Comparison of ENCODE assay signal across 18 mouse cellular contexts in the genomic region with DNA sequence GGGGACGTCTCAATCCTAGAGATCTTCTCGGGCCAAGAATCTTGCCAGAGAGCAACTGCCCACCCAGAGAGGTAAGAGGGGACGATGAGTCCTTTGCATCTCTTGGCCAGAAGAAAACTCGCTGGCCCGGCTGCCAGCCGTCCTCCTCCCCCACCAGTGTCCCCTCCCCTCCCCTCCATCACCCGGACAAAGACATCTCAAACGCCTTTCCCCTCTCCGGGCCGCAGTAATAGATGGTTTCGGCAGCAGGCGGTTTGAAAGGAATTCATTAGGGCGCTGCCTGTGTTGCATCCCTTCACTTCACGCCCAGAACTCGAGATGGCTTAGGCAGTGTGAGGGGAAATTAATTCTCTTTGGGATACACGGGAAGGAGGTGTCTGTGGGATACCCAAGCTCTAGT. TPM values are rescaled to one million over a fixed set of nuclear protein-coding genes. Genes with fewer than 3 reads are reported as not detected.
DNase-seq lines count a peak whose midpoint lies in the region; ATAC-seq and TF ChIP-seq lines count a peak whose summit lies in the region.
"Had no signal": no experiment of that assay in that cellular context is flagged by ENCODE, and none has a peak within 500 bp of the region (broad histone marks: within the 10 kb centered on the region; RNA-seq: fewer than 3 reads in every experiment).

No protein-coding gene starts in this region.

- ATAC-seq in forebrain, embryonic 12.5 days (ENCODE audit: low FRiP score): no peak
- no peak for ATAC-seq in forebrain, embryonic 16.5 days
- no peak for ATAC-seq in hindbrain, postnatal 0 days
- ATAC-seq in neural tube, embryonic 13.5 days (ENCODE audit: low read depth): no peak
- no peak for ATAC-seq in megakaryocyte, adult 5-6 weeks (ENCODE audit: poor library complexity, severe bottlenecking)
- ATAC-seq: inflammation-experienced regulatory T-cells, adult 6 months had no signal

- no peak overlapping the region for H3K27ac ChIP-seq in forebrain, embryonic 12.5 days
- H3K27ac ChIP-seq in forebrain, embryonic 16.5 days (ENCODE audit: low read length): no peak overlapping the region
- H3K27ac ChIP-seq in embryonic facial prominence, embryonic 10.5 days (replicated peaks): no peak overlapping the region; the same call in 1 of the 2 replicates
- no peak overlapping the region for H3K27ac ChIP-seq in hindbrain, postnatal 0 days
- H3K27ac ChIP-seq in neural tube, embryonic 13.5 days (replicated peaks): peak overlapping the region; percentile 81
- H3K27ac ChIP-seq: heart, embryonic 15.5 days; kidney, postnatal 0 days; liver, embryonic 14.5 days had no signal

- H3K4me1 ChIP-seq in forebrain, embryonic 12.5 days: peaks cover 66% of the 10 kb centered on the region
- peaks cover 21% of the 10 kb centered on the region for H3K4me1 ChIP-seq in forebrain, embryonic 16.5 days (replicated peaks; ENCODE audit: control insufficient read depth, insufficient read depth, low read length)
- H3K4me1 ChIP-seq in embryonic facial prominence, embryonic 10.5 days: peaks cover 77% of the 10 kb centered on the region
- H3K4me1 ChIP-seq in hindbrain, postnatal 0 days (ENCODE audit: insufficient read depth, low read length): 0 out of 2 replicates have a peak, but pooled peaks cover 6% of the 10 kb centered on the region
- H3K4me1 ChIP-seq in neural tube, embryonic 13.5 days (replicated peaks): peaks cover 86% of the 10 kb centered on the region

- DNase-seq in embryonic facial prominence, embryonic 10.5 days (ENCODE audit: low spot score): peak; percentile 62
- DNase-seq in hindbrain, postnatal 0 days (ENCODE audit: low spot score): peak; percentile 34
- DNase-seq in testis, postnatal 14 days (ENCODE audit: low spot score): no peak
- DNase-seq in adrenal gland, postnatal 36 days: no peak
- DNase-seq: adrenal gland, adult 8-10 months; cerebellum, postnatal 36 days; heart, adult 11 months; right cerebral cortex, postnatal 4 days; thymus, postnatal 4 days had no signal

- peak overlapping the region; percentile 19; the same call in 1 of the 2 replicates for H3K4me2 ChIP-seq in forebrain, embryonic 12.5 days
- H3K4me2 ChIP-seq in forebrain, embryonic 16.5 days (ENCODE audit: low read length): no peak overlapping the region
- peak overlapping the region; percentile 57; the same call in 1 of the 2 replicates for H3K4me2 ChIP-seq in hindbrain, postnatal 0 days (ENCODE audit: low read depth, low read length)
- peak overlapping the region; percentile 80 for H3K4me2 ChIP-seq in neural tube, embryonic 13.5 days
- H3K4me2 ChIP-seq: heart, embryonic 15.5 days had no signal

- peaks cover 97% of the 10 kb centered on the region for H3K27me3 ChIP-seq in forebrain, embryonic 12.5 days
- H3K27me3 ChIP-seq in forebrain, embryonic 16.5 days (replicated peaks; ENCODE audit: control insufficient read depth, insufficient read depth, low read length): peaks cover 76% of the 10 kb centered on the region
- H3K27me3 ChIP-seq in embryonic facial prominence, embryonic 10.5 days (replicated peaks; ENCODE audit: low read depth, poor library complexity, severe bottlenecking): peaks cover 100% of the 10 kb centered on the region
- peaks cover 66% of the 10 kb centered on the region for H3K27me3 ChIP-seq in hindbrain, postnatal 0 days (ENCODE audit: insufficient read depth, low read length)
- H3K27me3 ChIP-seq in neural tube, embryonic 13.5 days: peaks cover 82% of the 10 kb centered on the region

- no peaks in the 10 kb centered on the region for H3K9me3 ChIP-seq in forebrain, embryonic 12.5 days
- no peaks in the 10 kb centered on the region for H3K9me3 ChIP-seq in forebrain, embryonic 16.5 days (ENCODE audit: control insufficient read depth, low read length)
- no peaks in the 10 kb centered on the region for H3K9me3 ChIP-seq in embryonic facial prominence, embryonic 10.5 days
- H3K9me3 ChIP-seq in hindbrain, postnatal 0 days (ENCODE audit: low read length): no peaks in the 10 kb centered on the region
- H3K9me3 ChIP-seq in neural tube, embryonic 13.5 days: no peaks in the 10 kb centered on the region
- H3K9me3 ChIP-seq: heart, embryonic 15.5 days had no signal

- TF ChIP-seq CTCF in hindbrain, postnatal 0 days (IDR thresholded peaks at IDR 0.05; ENCODE audit: low read depth): no peak

- no peaks in the 10 kb centered on the region for H3K36me3 ChIP-seq in forebrain, embryonic 12.5 days (replicated peaks)
- H3K36me3 ChIP-seq in forebrain, embryonic 16.5 days (ENCODE audit: control insufficient read depth, insufficient read depth): no peaks in the 10 kb centered on the region
- no peaks in the 10 kb centered on the region for H3K36me3 ChIP-seq in embryonic facial prominence, embryonic 10.5 days (replicated peaks)
- no peaks in the 10 kb centered on the region for H3K36me3 ChIP-seq in hindbrain, postnatal 0 days (ENCODE audit: insufficient read depth, low read length)
- no peaks in the 10 kb centered on the region for H3K36me3 ChIP-seq in neural tube, embryonic 13.5 days
- H3K36me3 ChIP-seq: heart, embryonic 15.5 days had no signal

- no peak overlapping the region for H3K9ac ChIP-seq in forebrain, embryonic 12.5 days
- no peak overlapping the region for H3K9ac ChIP-seq in forebrain, embryonic 16.5 days (replicated peaks; ENCODE audit: low read depth, low read length)
- H3K9ac ChIP-seq in hindbrain, postnatal 0 days (replicated peaks; ENCODE audit: low read length): no peak overlapping the region
- H3K9ac ChIP-seq in neural tube, embryonic 13.5 days: peak overlapping the region; percentile 73
- H3K9ac ChIP-seq: heart, embryonic 15.5 days; liver, embryonic 14.5 days had no signal

- H3K4me3 ChIP-seq in forebrain, embryonic 12.5 days (replicated peaks): no peak overlapping the region
- H3K4me3 ChIP-seq in forebrain, embryonic 16.5 days (replicated peaks; ENCODE audit: low read length): no peak overlapping the region
- peak overlapping the region; percentile 63 for H3K4me3 ChIP-seq in embryonic facial prominence, embryonic 10.5 days
- peak overlapping the region; percentile 43; the same call in 1 of the 2 replicates for H3K4me3 ChIP-seq in hindbrain, postnatal 0 days (ENCODE audit: low read length)
- peak overlapping the region; percentile 64 for H3K4me3 ChIP-seq in neural tube, embryonic 13.5 days
- H3K4me3 ChIP-seq: heart, embryonic 15.5 days had no signal

- 1% methylated on average over 16 of the region's 16 CpGs for WGBS in forebrain, embryonic 12.5 days
- 0% methylated on average over 16 of the region's 16 CpGs for WGBS in forebrain, embryonic 16.5 days
- under 1% methylated on average over 16 of the region's 16 CpGs for WGBS in embryonic facial prominence, embryonic 10.5 days
- 4% methylated on average over 16 of the region's 16 CpGs for WGBS in hindbrain, postnatal 0 days
- 1% methylated on average over 16 of the region's 16 CpGs for WGBS in neural tube, embryonic 13.5 days

RNA-seq across cellular contexts. Expression of a gene that starts 1.6 kb away (rescaled TPM):
- 26.9 and 28.0 TPM in 2 replicates for polyA plus RNA-seq in forebrain, embryonic 12.5 days (2016; fragmentation: Nextera tagmentation; extraction: Ambion mirVana)
- 4.1 and 8.1 TPM in 2 replicates for polyA plus RNA-seq in forebrain, embryonic 16.5 days (2015; fragmentation: Nextera tagmentation; extraction: Ambion mirVana)
- polyA plus RNA-seq in embryonic facial prominence, embryonic 10.5 days (2016; fragmentation: Nextera tagmentation; extraction: Ambion mirVana): 8.7 and 11.1 TPM in 2 replicates
- total RNA-seq in hindbrain, postnatal 0 days (2014; rRNA removed): 22.1 and 27.7 TPM in 2 replicates
- polyA plus RNA-seq in hindbrain, postnatal 0 days (2015; fragmentation: Nextera tagmentation; extraction: Ambion mirVana): 25.6 and 26.9 TPM in 2 replicates
- 42.7 and 44.6 TPM in 2 replicates for polyA plus RNA-seq in neural tube, embryonic 13.5 days (2015; fragmentation: Nextera tagmentation; extraction: Ambion mirVana)
- not detected for total RNA-seq in adrenal gland, postnatal 36 days (2021)
- total RNA-seq in megakaryocyte, adult 5-6 weeks (2015): not detected in 2 replicates
- total RNA-seq in megakaryocyte, adult 5-6 weeks (2017): not detected in 2 replicates
- total RNA-seq: adrenal gland, adult 8-10 months had no signal
- polyA plus RNA-seq: heart, embryonic 15.5 days; inflammation-experienced regulatory T-cells, adult 6 months; kidney, postnatal 0 days; stomach, embryonic 14.5 days had no signal

Comparison
In these comparisons a context has a peak if more than half of its experiments do, and no peak if none do; other contexts are left out.
1. H3K4me3 ChIP-seq: peak in embryonic facial prominence, embryonic 10.5 days (single experiment), hindbrain, postnatal 0 days (single experiment) and neural tube, embryonic 13.5 days (single experiment); none in forebrain, embryonic 12.5 days (single experiment) and forebrain, embryonic 16.5 days (single experiment).
2. DNase-seq: peak in embryonic facial prominence, embryonic 10.5 days (single experiment) and hindbrain, postnatal 0 days (single experiment); none in testis, postnatal 14 days (single experiment) and adrenal gland, postnatal 36 days (0 of 2).